Mouse (Mus musculus) MEL (cell line): ENCODE data around the gene Aff3. TPM values are rescaled to one million over a fixed set of nuclear protein-coding genes. Genes with fewer than 3 reads are reported as not detected.

Experiments used
- DNase-seq: peaks from one replicate; pipeline ENCODE4 v3.0.0; 2011; ENCODE audit warnings: low read depth, low spot score
- H3K27ac ChIP-seq: 2 replicates; pipeline ENCODE4 v1.5.1; 2012; ENCODE audit warnings: low read depth, mild to moderate bottlenecking, control low read depth, low read length, moderate library complexity; ENCODE audit not compliant: control insufficient read depth
- H3K27me3 ChIP-seq, 2 experiments: fragments of 150-350 bp in 1 of 2; sonication (generic) in 1 of 2; 2 replicates each; pipeline ENCODE4 v1.6.1; 2012; ENCODE audit warnings: low read length in 2 of 2, mild to moderate bottlenecking in 2 of 2, improper control_type of control experiment in 1 of 2, moderate library complexity in 1 of 2; ENCODE audit not compliant: insufficient read depth in 2 of 2, control insufficient read depth in 1 of 2
- H3K36me3 ChIP-seq, 2 experiments: 2 replicates each; pipeline ENCODE4 v1.6.1; 2012 to 2014; ENCODE audit warnings: low read length in 2 of 2, improper control_type of control experiment in 1 of 2, inconsistent platforms in 1 of 2, mild to moderate bottlenecking in 1 of 2; ENCODE audit not compliant: insufficient read depth in 2 of 2, control insufficient read depth in 1 of 2
- H3K4me1 ChIP-seq, 2 experiments: fragments of 150-350 bp in 1 of 2; sonication (generic) in 1 of 2; 2 replicates each; pipeline ENCODE4 v1.6.1; 2012; ENCODE audit warnings: low read length in 2 of 2, improper control_type of control experiment in 1 of 2, mild to moderate bottlenecking in 1 of 2; ENCODE audit not compliant: insufficient read depth in 2 of 2, control insufficient read depth in 1 of 2
- H3K4me3 ChIP-seq, 2 experiments: fragments of 150-350 bp in 1 of 2; sonication (generic) in 1 of 2; 2 replicates each; pipeline ENCODE4 v1.5.1; 2012; ENCODE audit warnings: low read depth in 2 of 2, low read length in 2 of 2, mild to moderate bottlenecking in 2 of 2, moderate library complexity in 2 of 2, control low read depth in 1 of 2, improper control_type of control experiment in 1 of 2; ENCODE audit not compliant: control insufficient read depth in 1 of 2, insufficient read depth in 1 of 2
- H3K79me2 ChIP-seq: 2 replicates; pipeline ENCODE4 v1.6.1; 2012; ENCODE audit warnings: mild to moderate bottlenecking, low read length, moderate library complexity; ENCODE audit not compliant: control insufficient read depth, poor library complexity, insufficient read depth
- H3K9ac ChIP-seq: 2 replicates; pipeline ENCODE4 v1.6.1; 2012; ENCODE audit warnings: low read depth, mild to moderate bottlenecking, control low read depth, low read length, moderate library complexity; ENCODE audit not compliant: control insufficient read depth, poor library complexity, severe bottlenecking
- H3K9me3 ChIP-seq: fragments of 150-350 bp; sonication (generic); replicated peaks from 2 replicates; pipeline ENCODE4 v1.6.1; 2012; ENCODE audit warnings: mild to moderate bottlenecking, low read length, improper control_type of control experiment, moderate library complexity; ENCODE audit not compliant: insufficient read depth
- BHLHE40 ChIP-seq: IDR thresholded peaks from 2 replicates; pipeline ENCODE4 v1.6.1; 2012; ENCODE audit warnings: low read depth, mild to moderate bottlenecking, inconsistent platforms, low read length, improper control_type of control experiment, borderline replicate concordance
- CHD2 ChIP-seq: IDR thresholded peaks from 2 replicates; pipeline ENCODE4 v1.6.1; 2011; ENCODE audit warnings: low read length, improper control_type of control experiment
- CTCF ChIP-seq, 3 experiments: IDR thresholded peaks in 2 of 3; conservative IDR thresholded peaks in 1 of 3; 2 replicates each; pipeline ENCODE4 v1.5.1; 2011 to 2012; ENCODE audit warnings: low read length in 3 of 3, low read depth in 2 of 3, mild to moderate bottlenecking in 2 of 3, improper control_type of control experiment in 1 of 3, inconsistent platforms in 1 of 3, mixed read lengths in 1 of 3, moderate library complexity in 1 of 3; ENCODE audit not compliant: control insufficient read depth in 1 of 3, insufficient read depth in 1 of 3, poor library complexity in 1 of 3, severe bottlenecking in 1 of 3
- E2F4 ChIP-seq: IDR thresholded peaks from 2 replicates; pipeline ENCODE4 v1.6.1; 2011; ENCODE audit warnings: low read depth, low read length, improper control_type of control experiment, borderline replicate concordance
- ELF1 ChIP-seq: IDR thresholded peaks from 2 replicates; pipeline ENCODE4 v1.6.1; 2014; ENCODE audit warnings: low read depth, mild to moderate bottlenecking, inconsistent platforms, low read length, improper control_type of control experiment, moderate library complexity
- EP300 ChIP-seq, 2 experiments: IDR thresholded peaks; 2 replicates each; pipeline ENCODE4 v1.6.1; 2011; ENCODE audit warnings: improper control_type of control experiment in 2 of 2, low read length in 2 of 2, low read depth in 1 of 2, mild to moderate bottlenecking in 1 of 2
- ETS1 ChIP-seq: IDR thresholded peaks from 2 replicates; pipeline ENCODE4 v1.6.1; 2012; ENCODE audit warnings: low read depth, mild to moderate bottlenecking, inconsistent platforms, low read length, improper control_type of control experiment, moderate library complexity
- GABPA ChIP-seq: IDR thresholded peaks from 2 replicates; pipeline ENCODE4 v1.6.1; 2012; ENCODE audit warnings: low read depth, mild to moderate bottlenecking, inconsistent platforms, low read length, improper control_type of control experiment, moderate library complexity
- GATA1 ChIP-seq: IDR thresholded peaks from 2 replicates; pipeline ENCODE4 v1.6.1; 2011; ENCODE audit warnings: low read depth, low read length, improper control_type of control experiment
- HCFC1 ChIP-seq: IDR thresholded peaks from 2 replicates; pipeline ENCODE4 v1.6.1; 2012; ENCODE audit warnings: low read depth, mild to moderate bottlenecking, inconsistent platforms, low read length, improper control_type of control experiment, moderate library complexity
- JUND ChIP-seq: IDR thresholded peaks from 2 replicates; pipeline ENCODE4 v1.6.1; 2011; ENCODE audit warnings: low read depth, mild to moderate bottlenecking, improper control_type of control experiment, low read length
- KAT2A ChIP-seq: conservative IDR thresholded peaks from 2 replicates; pipeline ENCODE4 v1.6.1; 2012; ENCODE audit warnings: low read depth, low read length, improper control_type of control experiment, inconsistent platforms
- MAX ChIP-seq: IDR thresholded peaks from 2 replicates; pipeline ENCODE4 v1.6.1; 2011; ENCODE audit warnings: low read length, improper control_type of control experiment
- MAZ ChIP-seq: IDR thresholded peaks from 2 replicates; pipeline ENCODE4 v1.6.1; 2012; ENCODE audit warnings: low read depth, mild to moderate bottlenecking, inconsistent platforms, low read length, improper control_type of control experiment
- MYB ChIP-seq: IDR thresholded peaks from 2 replicates; pipeline ENCODE4 v1.6.1; 2011; ENCODE audit warnings: mild to moderate bottlenecking, low read depth, low read length, improper control_type of control experiment
- MYC ChIP-seq: IDR thresholded peaks from 2 replicates; pipeline ENCODE4 v1.6.1; 2011; ENCODE audit warnings: low read depth, mild to moderate bottlenecking, low read length, improper control_type of control experiment, moderate library complexity
- NRF1 ChIP-seq: IDR thresholded peaks from 2 replicates; pipeline ENCODE4 v1.6.1; 2014; ENCODE audit warnings: low read depth, mild to moderate bottlenecking, inconsistent platforms, low read length, improper control_type of control experiment, moderate library complexity; ENCODE audit not compliant: poor library complexity, insufficient read depth, severe bottlenecking
- POLR2A ChIP-seq, 2 experiments: IDR thresholded peaks; 2 replicates each; pipeline ENCODE4 v1.6.1; 2011 to 2012; ENCODE audit warnings: low read length in 2 of 2, mild to moderate bottlenecking in 2 of 2, control low read depth in 1 of 2, improper control_type of control experiment in 1 of 2, low read depth in 1 of 2, moderate library complexity in 1 of 2; ENCODE audit not compliant: control insufficient read depth in 1 of 2, insufficient read depth in 1 of 2, poor library complexity in 1 of 2
- POLR2AphosphoS2 ChIP-seq: IDR thresholded peaks from 2 replicates; pipeline ENCODE4 v1.6.1; 2011; ENCODE audit warnings: low read length, improper control_type of control experiment
- POLR2AphosphoS5 ChIP-seq: IDR thresholded peaks from 2 replicates; pipeline ENCODE4 v1.6.1; 2012; ENCODE audit warnings: low read depth, borderline replicate concordance, mild to moderate bottlenecking, inconsistent platforms, low read length, moderate library complexity, mixed read lengths
- RCOR1 ChIP-seq: IDR thresholded peaks from 2 replicates; pipeline ENCODE4 v1.6.1; 2012; ENCODE audit warnings: low read depth, mild to moderate bottlenecking, inconsistent platforms, low read length, improper control_type of control experiment
- SIN3A ChIP-seq: IDR thresholded peaks from 2 replicates; pipeline ENCODE4 v1.6.1; 2012; ENCODE audit warnings: low read length, improper control_type of control experiment, inconsistent platforms
- SMC3 ChIP-seq: IDR thresholded peaks from 2 replicates; pipeline ENCODE4 v1.6.1; 2011; ENCODE audit warnings: low read depth, low read length, improper control_type of control experiment
- TAL1 ChIP-seq: IDR thresholded peaks from 2 replicates; pipeline ENCODE4 v1.6.1; 2012; ENCODE audit warnings: mild to moderate bottlenecking, inconsistent platforms, low read length, moderate library complexity, mixed read lengths
- TBP ChIP-seq: IDR thresholded peaks from 2 replicates; pipeline ENCODE4 v1.8.0; 2011; ENCODE audit warnings: low read depth, low read length, improper control_type of control experiment
- TCF12 ChIP-seq: IDR thresholded peaks from 2 replicates; pipeline ENCODE4 v1.6.1; 2014; ENCODE audit warnings: low read depth, mild to moderate bottlenecking, inconsistent platforms, low read length, improper control_type of control experiment, moderate library complexity
- USF1 ChIP-seq: IDR thresholded peaks from 2 replicates; pipeline ENCODE4 v1.6.1; 2014; ENCODE audit warnings: low read depth, mild to moderate bottlenecking, inconsistent platforms, low read length, improper control_type of control experiment, moderate library complexity
- ZC3H11A ChIP-seq: IDR thresholded peaks from 2 replicates; pipeline ENCODE4 v1.6.1; 2012; ENCODE audit warnings: low read depth, mild to moderate bottlenecking, inconsistent platforms, low read length, improper control_type of control experiment
- ZMIZ1 ChIP-seq: IDR thresholded peaks from 2 replicates; pipeline ENCODE4 v1.6.1; 2012; ENCODE audit warnings: low read depth, mild to moderate bottlenecking, inconsistent platforms, low read length, improper control_type of control experiment, moderate library complexity
- ZNF384 ChIP-seq: IDR thresholded peaks from 2 replicates; pipeline ENCODE4 v1.6.1; 2012; ENCODE audit warnings: low read depth, mild to moderate bottlenecking, inconsistent platforms, low read length, improper control_type of control experiment
- polyA plus RNA-seq, 2 experiments: library from polyadenylated mRNA; stranded (reverse) in 1 of 2; unstranded in 1 of 2; fragments of >175 nt in 1 of 2; fragments of >200 nt in 1 of 2; gene quantifications; 2 replicates each; pipeline versions ENCODE4 v1.2.1 to v1.2.4; 2012; ENCODE audit warnings: low replicate concordance in 2 of 2, low read depth in 1 of 2; ENCODE audit not compliant: insufficient read length in 2 of 2, insufficient read depth in 1 of 2, missing spikeins in 1 of 2
- total RNA-seq: library from RNA; depleted of rRNA; stranded (reverse); fragments of 300-350 nt; gene quantifications from 2 replicates; pipeline ENCODE4 v1.2.3, GENCODE M21; 2012

Gene Aff3
- total and polyA plus RNA-seq, 3 experiments = 18.5 to 41.1 (median 25.4) TPM

DNA sequence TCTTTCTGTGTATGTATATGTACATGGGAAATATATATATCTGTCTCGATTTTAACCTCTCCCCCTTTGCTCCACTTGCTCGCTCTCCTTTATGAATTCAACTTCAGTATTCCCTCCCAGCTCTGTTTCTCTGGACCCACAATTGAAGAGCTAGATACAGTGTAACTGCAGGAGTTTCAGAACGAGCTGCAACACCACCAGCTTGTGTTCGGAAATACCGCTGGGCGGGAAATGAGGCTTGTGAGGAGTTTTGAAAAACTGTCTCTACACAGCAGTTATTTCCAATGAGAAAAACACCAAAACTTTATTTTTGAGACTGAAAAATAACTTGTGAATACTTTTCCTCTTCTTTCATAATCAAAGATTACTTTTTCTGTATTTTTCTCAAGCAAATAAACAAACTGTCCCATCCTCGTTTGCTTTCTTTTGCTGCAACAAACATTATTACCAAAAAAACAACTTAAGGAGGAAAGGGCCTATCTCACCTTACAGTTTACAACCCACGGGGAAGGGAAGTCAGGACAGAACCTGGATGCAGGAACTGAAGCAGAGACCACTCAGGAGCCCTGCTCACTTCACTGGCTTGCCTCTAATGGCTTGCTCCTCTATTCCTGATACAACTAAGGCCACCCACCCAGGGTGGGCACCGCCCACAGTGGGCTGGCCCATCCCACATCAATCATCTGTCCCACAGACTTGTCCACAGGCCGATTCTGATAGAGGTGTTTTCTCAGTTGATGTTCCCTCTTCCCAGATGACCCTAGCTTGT lies 533.9 kb downstream of the Aff3 start (continued):
- TF ChIP-seq SIN3A (peak; percentile 82), ETS1 (no peak), BHLHE40 (no peak), USF1 (no peak), MAZ (peak; percentile 46; the same call in 1 of the 2 replicates), GABPA (no peak), HCFC1 (peak; percentile 60; the same call in 1 of the 2 replicates), GATA1 (0 out of 2 replicates have a peak, but pooled peaks have one; percentile 22), ELF1 (peak; percentile 45)

DNA sequence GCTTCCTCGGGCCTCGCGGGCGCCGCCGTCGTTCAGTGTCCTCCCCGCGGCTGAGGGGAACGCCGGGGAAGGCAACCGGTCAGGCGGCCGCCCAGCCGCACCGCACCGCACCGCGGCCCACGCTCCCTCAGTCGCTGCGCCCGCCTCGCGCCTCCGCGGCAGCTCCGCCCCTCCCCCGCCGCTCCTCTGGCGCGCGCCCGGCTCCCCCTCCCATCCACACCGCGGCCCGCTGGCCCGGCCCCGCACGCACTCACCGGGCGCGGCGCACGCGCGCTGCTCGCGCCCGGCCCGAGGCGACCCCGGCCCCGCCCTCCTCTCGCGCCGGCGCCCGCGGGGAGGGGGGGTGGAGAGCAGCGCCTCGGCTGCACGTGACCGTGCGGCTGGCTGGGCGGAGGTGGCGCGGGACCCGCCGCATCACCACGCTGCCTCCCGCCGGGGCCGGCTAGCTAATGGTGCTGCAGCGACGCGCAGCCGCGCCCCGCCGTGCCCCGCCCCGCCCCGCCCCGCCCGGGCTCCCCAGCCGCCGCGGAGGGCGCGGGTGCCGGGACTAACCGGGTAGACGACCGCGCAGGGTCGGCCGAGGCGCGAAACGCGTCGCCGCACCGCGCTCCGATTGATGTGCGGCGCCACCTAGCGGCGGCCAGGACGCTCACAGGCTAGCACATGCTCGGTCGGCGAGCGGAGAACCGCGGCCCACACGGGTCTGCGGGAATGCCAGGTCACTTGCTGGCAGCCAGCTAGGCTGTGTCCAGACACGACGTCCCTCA lies 535.1 kb downstream of the Aff3 start, which contains the start of gene Rev1:
Rev1 (minus strand) TSS at position 301 of the 767 bp plus-strand sequence.
- peak; percentile 91 for DNase-seq
- peaks cover 39% of the 10 kb centered on the region for H3K79me2 ChIP-seq
- H3K9me3 ChIP-seq = no peaks in the 10 kb centered on the region
- peak within 1 kb of the TSS; percentile 97 for H3K27ac ChIP-seq
- peaks cover 2 to 34% of the 10 kb centered on the region in 2 experiments for H3K36me3 ChIP-seq
- H3K9ac ChIP-seq = peak within 1 kb of the TSS; percentile 98
- peak within 1 kb of the TSS; percentile 93 to 95 for H3K4me3 ChIP-seq
- peaks cover 20 to 25% of the 10 kb centered on the region in 2 experiments for H3K4me1 ChIP-seq
- no peaks in the 10 kb centered on the region for H3K27me3 ChIP-seq
- TF ChIP-seq GABPA = no peak
- peak; percentile 51 for TF ChIP-seq SMC3
- TF ChIP-seq POLR2AphosphoS2 = no peak; the same call in 1 of the 2 replicates
- no peak for TF ChIP-seq GATA1
- 0 out of 2 replicates have a peak, but pooled peaks have one; percentile 8 for TF ChIP-seq ELF1
- TF ChIP-seq E2F4 = peak; percentile 86; the same call in 1 of the 2 replicates
- TF ChIP-seq RCOR1 = 0 out of 2 replicates have a peak, but pooled peaks have one; percentile 19
- TF ChIP-seq ZNF384 = no peak
- TF ChIP-seq HCFC1 = peak; percentile 62
- TF ChIP-seq ZMIZ1 = 0 out of 2 replicates have a peak, but pooled peaks have one; percentile 11
- TF ChIP-seq CHD2 = no peak
- TF ChIP-seq EP300 (IDR thresholded peaks at IDR 0.05; ENCODE audit: low read depth in 1 of 2, low read length in 2 of 2) = peak in 1 of 2 experiments; percentile 8; a peak in 2 of 4 replicates
- peak; percentile 48; the same call in 1 of the 2 replicates for TF ChIP-seq TCF12
- 0 out of 2 replicates have a peak, but pooled peaks have one; percentile 19 for TF ChIP-seq TBP
- TF ChIP-seq MYB = no peak
- TF ChIP-seq MAX = peak; percentile 87
- TF ChIP-seq USF1 = peak; percentile 92
- no peak for TF ChIP-seq POLR2AphosphoS5
- TF ChIP-seq KAT2A = peak; percentile 54; the same call in 1 of the 2 replicates
- no peak for TF ChIP-seq TAL1
- peak; percentile 89 for TF ChIP-seq MYC
- peak; percentile 67 to 94 (median 78) for TF ChIP-seq CTCF (IDR thresholded peaks at IDR 0.05 in 2 of 3, conservative IDR thresholded peaks at IDR 0.05 in 1 of 3; ENCODE audit: control insufficient read depth in 1 of 3, insufficient read depth in 1 of 3, low read depth in 2 of 3, low read length in 3 of 3, poor library complexity in 1 of 3, severe bottlenecking in 1 of 3)
- peak; percentile 55 to 65; a peak in 1 of 4 replicates for TF ChIP-seq POLR2A (IDR thresholded peaks at IDR 0.05; ENCODE audit: control insufficient read depth in 1 of 2, insufficient read depth in 1 of 2, low read depth in 1 of 2, low read length in 2 of 2, poor library complexity in 1 of 2)
- no peak for TF ChIP-seq JUND
- TF ChIP-seq ZC3H11A = peak; percentile 23; the same call in 1 of the 2 replicates
- peak; percentile 97 for TF ChIP-seq BHLHE40
- peak; percentile 67; the same call in 1 of the 2 replicates for TF ChIP-seq NRF1
- peak; percentile 89; the same call in 1 of the 2 replicates for TF ChIP-seq MAZ
